Mouse (Mus musculus) cortical plate, adult 2 months (tissue): ENCODE data around the gene Dner. TPM values are rescaled to one million over a fixed set of nuclear protein-coding genes. Genes with fewer than 3 reads are reported as not detected.

ENCODE experiments used
- H3K27ac ChIP-seq: fragments of 200-500 bp; 2 replicates; pipeline ENCODE4 v1.5.1; 2012; ENCODE audit warnings: low read length, control low read depth, inconsistent platforms; ENCODE audit not compliant: insufficient read depth
- H3K4me1 ChIP-seq: fragments of 200-500 bp; 2 replicates; pipeline ENCODE4 v1.6.1; 2011; ENCODE audit warnings: low read length; ENCODE audit not compliant: control insufficient read depth, insufficient read depth
- H3K4me3 ChIP-seq: fragments of 200-500 bp; 2 replicates; pipeline ENCODE4 v1.5.1; 2011; ENCODE audit warnings: mild to moderate bottlenecking, low read length, control low read depth; ENCODE audit not compliant: insufficient read depth
- CTCF ChIP-seq: fragments of 200-500 bp; IDR thresholded peaks from 2 replicates; pipeline ENCODE4 v1.5.1; 2011; ENCODE audit warnings: mild to moderate bottlenecking, control low read depth, low read length; ENCODE audit not compliant: insufficient read depth; ENCODE audit errors: extremely low read depth
- POLR2A ChIP-seq: fragments of 200-500 bp; IDR thresholded peaks from 2 replicates; pipeline ENCODE4 v1.6.1; 2011; ENCODE audit warnings: mild to moderate bottlenecking, low read length, control low read depth; ENCODE audit not compliant: insufficient read depth; ENCODE audit errors: extremely low read depth
- polyA plus RNA-seq: library from polyadenylated mRNA; depleted of rRNA; stranded (reverse); fragments of >200 nt; gene quantifications from 2 replicates; pipeline ENCODE4 v1.2.3, GENCODE M21; 2012

Gene Dner
- polyA plus RNA-seq, 1 experiment: 75.0 TPM

GRCm38 (mm10) chr1:84709406-84709805 lies 13.4 kb upstream of the Dner start:
- Histone ChIP-seq H3K27ac (no peak overlapping the region), H3K4me1 (no peaks in the 10 kb centered on the region), H3K4me3 (peak overlapping the region; percentile 39)
- no peak for TF ChIP-seq CTCF

- Histone ChIP-seq H3K4me3 (no peak overlapping the region), H3K27ac (no peak overlapping the region), H3K4me1 (no peaks in the 10 kb centered on the region)
- no peak for TF ChIP-seq POLR2A
- TF ChIP-seq CTCF: no peak
These were observed 4.2 kb upstream of the Dner start for GRCm38 (mm10) chr1:84700254-84700653.

- no peak overlapping the region for H3K27ac ChIP-seq
- no peaks in the 10 kb centered on the region for H3K4me1 ChIP-seq
- H3K4me3 ChIP-seq: no peak overlapping the region
- no peak for TF ChIP-seq POLR2A
- TF ChIP-seq CTCF: peak; percentile 66
These were observed 1.1 kb upstream of the Dner start for GRCm38 (mm10) chr1:84697136-84697535.

- 0 out of 2 replicates have a peak, but pooled peaks cover 1% of the 10 kb centered on the region for H3K4me1 ChIP-seq
- peak overlapping the region; percentile 74 for H3K4me3 ChIP-seq
- peak overlapping the region; percentile 75 for H3K27ac ChIP-seq
- TF ChIP-seq POLR2A (no peak), CTCF (no peak)
These were observed 1.1 kb downstream of the Dner start for GRCm38 (mm10) chr1:84694688-84695474.

GRCm38 (mm10) chr1:84677910-84678309 lies 18.1 kb downstream of the Dner start:
- Histone ChIP-seq H3K27ac (no peak overlapping the region), H3K4me1 (no peaks in the 10 kb centered on the region), H3K4me3 (no peak overlapping the region)
- TF ChIP-seq CTCF: no peak
- TF ChIP-seq POLR2A: no peak

GRCm38 (mm10) chr1:84668100-84668846 lies 27.7 kb downstream of the Dner start:
- Histone ChIP-seq H3K4me1 (peaks cover 2% of the 10 kb centered on the region; the same call in 1 of the 2 replicates), H3K27ac (no peak overlapping the region), H3K4me3 (no peak overlapping the region)
- TF ChIP-seq POLR2A (no peak), CTCF (no peak)

- Histone ChIP-seq H3K4me3 (no peak overlapping the region), H3K27ac (no peak overlapping the region), H3K4me1 (peaks cover 2% of the 10 kb centered on the region; the same call in 1 of the 2 replicates)
- TF ChIP-seq CTCF: no peak
- TF ChIP-seq POLR2A: no peak
These were observed 28.4 kb downstream of the Dner start for GRCm38 (mm10) chr1:84667660-84668059.

GRCm38 (mm10) chr1:84664377-84665118 lies 31.5 kb downstream of the Dner start:
- Histone ChIP-seq H3K4me1 (peaks cover 2% of the 10 kb centered on the region; the same call in 1 of the 2 replicates), H3K27ac (no peak overlapping the region), H3K4me3 (no peak overlapping the region)
- TF ChIP-seq CTCF (no peak), POLR2A (no peak)

- H3K4me1 ChIP-seq: no peaks in the 10 kb centered on the region
- H3K4me3 ChIP-seq: no peak overlapping the region
- no peak overlapping the region for H3K27ac ChIP-seq
- TF ChIP-seq CTCF: no peak
- no peak for TF ChIP-seq POLR2A
These were observed 49.2 kb downstream of the Dner start for GRCm38 (mm10) chr1:84646781-84647180.
